Comparison of ENCODE assay signal across 12 mouse cellular contexts in the genomic region with DNA sequence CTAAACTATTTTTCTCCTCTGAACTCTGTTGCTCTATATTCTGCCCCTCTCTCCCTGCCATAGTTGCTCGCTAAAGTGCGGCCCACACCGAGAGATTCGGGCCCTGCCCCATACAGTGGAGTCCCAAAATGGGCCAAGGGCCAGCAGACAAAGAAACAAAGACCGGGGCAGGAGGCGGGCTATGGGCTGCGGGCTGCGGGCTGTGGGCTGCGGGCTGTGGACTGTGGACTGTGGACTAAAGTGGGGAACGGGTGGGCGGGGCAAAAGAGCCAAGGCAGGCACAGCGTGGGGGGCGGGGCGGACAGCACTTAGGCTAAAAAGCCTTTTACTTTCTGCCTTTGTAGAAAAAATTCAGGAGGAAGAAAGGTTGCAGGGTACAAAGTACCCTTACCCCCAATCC. TPM values are rescaled to one million over a fixed set of nuclear protein-coding genes. Genes with fewer than 3 reads are reported as not detected.
DNase-seq lines count a peak whose midpoint lies in the region; ATAC-seq and TF ChIP-seq lines count a peak whose summit lies in the region.
"Had no signal": no experiment of that assay in that cellular context is flagged by ENCODE, and none has a peak within 500 bp of the region (broad histone marks: within the 10 kb centered on the region; RNA-seq: fewer than 3 reads in every experiment).

No protein-coding gene starts in this region.

- no peaks in the 10 kb centered on the region for H3K27me3 ChIP-seq in midbrain, embryonic 10.5 days (ENCODE audit: low read depth, poor library complexity, severe bottlenecking)
- H3K27me3 ChIP-seq in midbrain, embryonic 15.5 days (replicated peaks): no peaks in the 10 kb centered on the region
- H3K27me3 ChIP-seq in kidney, adult 2 months (replicated peaks; ENCODE audit: control insufficient read depth, insufficient read depth, low read length): no peaks in the 10 kb centered on the region
- H3K27me3 ChIP-seq in limb, embryonic 13.5 days: no peaks in the 10 kb centered on the region

- 75% methylated on average over 14 of the region's 14 CpGs for WGBS in midbrain, embryonic 10.5 days
- 62% methylated on average over 14 of the region's 14 CpGs for WGBS in midbrain, embryonic 15.5 days
- WGBS in kidney, adult 2 months: 48% methylated on average over 14 of the region's 14 CpGs
- WGBS in limb, embryonic 13.5 days: 58% methylated on average over 14 of the region's 14 CpGs

- no peak for DNase-seq in midbrain, embryonic 10.5 days (ENCODE audit: low spot score)
- peak; percentile 84 for DNase-seq in kidney, adult 2 months
- peak; percentile 69 for DNase-seq in yolk sac, embryonic 10.5 days (ENCODE audit: low spot score)
- DNase-seq in thymus, postnatal 0 days (ENCODE audit: low spot score): no peak
- DNase-seq: cerebellum, postnatal 14 days; heart, postnatal 14 days had no signal

- H3K9ac ChIP-seq in midbrain, embryonic 15.5 days: no peak overlapping the region
- H3K9ac ChIP-seq in limb, embryonic 13.5 days: no peak overlapping the region

- peaks cover 16% of the 10 kb centered on the region for H3K4me1 ChIP-seq in midbrain, embryonic 10.5 days
- H3K4me1 ChIP-seq in midbrain, embryonic 15.5 days: no peaks in the 10 kb centered on the region
- H3K4me1 ChIP-seq in kidney, adult 2 months (ENCODE audit: control insufficient read depth, insufficient read depth, low read length): peaks cover 25% of the 10 kb centered on the region
- peaks cover 12% of the 10 kb centered on the region for H3K4me1 ChIP-seq in limb, embryonic 13.5 days

- TF ChIP-seq CTCF in kidney, adult 2 months (conservative IDR thresholded peaks at IDR 0.05; ENCODE audit: insufficient read depth, insufficient read length, low read depth, low read length): no peak

- no peak for TF ChIP-seq POLR2A in kidney, adult 2 months (IDR thresholded peaks at IDR 0.05; ENCODE audit: low read depth, low read length)

- peaks cover 10% of the 10 kb centered on the region for H3K9me3 ChIP-seq in midbrain, embryonic 10.5 days (replicated peaks)
- no peaks in the 10 kb centered on the region for H3K9me3 ChIP-seq in midbrain, embryonic 15.5 days
- H3K9me3 ChIP-seq in limb, embryonic 13.5 days: peaks cover 4% of the 10 kb centered on the region; the same call in 1 of the 2 replicates

- H3K36me3 ChIP-seq in midbrain, embryonic 10.5 days: no peaks in the 10 kb centered on the region
- no peaks in the 10 kb centered on the region for H3K36me3 ChIP-seq in midbrain, embryonic 15.5 days (replicated peaks)
- no peaks in the 10 kb centered on the region for H3K36me3 ChIP-seq in kidney, adult 2 months (ENCODE audit: control insufficient read depth, insufficient read depth, low read length)
- H3K36me3 ChIP-seq in limb, embryonic 13.5 days: no peaks in the 10 kb centered on the region

- peak overlapping the region; percentile 55; the same call in 1 of the 2 replicates for H3K27ac ChIP-seq in midbrain, embryonic 10.5 days (replicated peaks)
- H3K27ac ChIP-seq in midbrain, embryonic 15.5 days: no peak overlapping the region
- peak overlapping the region; percentile 69 for H3K27ac ChIP-seq in kidney, adult 2 months (ENCODE audit: insufficient read depth, low read depth, low read length)
- peak overlapping the region; percentile 44; the same call in 1 of the 2 replicates for H3K27ac ChIP-seq in limb, embryonic 13.5 days

- no peak overlapping the region for H3K4me2 ChIP-seq in midbrain, embryonic 15.5 days
- 0 out of 2 replicates have a peak overlapping the region, but pooled peaks have one; percentile 11 for H3K4me2 ChIP-seq in limb, embryonic 13.5 days (replicated peaks)

- no peak for ATAC-seq in midbrain, embryonic 15.5 days (replicated peaks)
- no peak for ATAC-seq in limb, embryonic 13.5 days (ENCODE audit: low FRiP score, low read depth)
- no peak for ATAC-seq in megakaryocyte progenitor cell, adult 5-6 weeks (replicated peaks; ENCODE audit: poor library complexity)
- no peak for ATAC-seq in monocyte, adult 5-6 weeks (replicated peaks; ENCODE audit: insufficient number of reproducible peaks, low FRiP score, low TSS enrichment, poor library complexity, severe bottlenecking)

- H3K4me3 ChIP-seq in midbrain, embryonic 10.5 days: no peak overlapping the region
- no peak overlapping the region for H3K4me3 ChIP-seq in midbrain, embryonic 15.5 days
- no peak overlapping the region for H3K4me3 ChIP-seq in kidney, adult 2 months (ENCODE audit: insufficient read depth, low read depth, low read length)
- no peak overlapping the region for H3K4me3 ChIP-seq in limb, embryonic 13.5 days

RNA-seq across cellular contexts. Expression of gene Methig1, which starts 6.2 kb away (rescaled TPM):
- polyA plus RNA-seq in midbrain, embryonic 10.5 days (2016; fragmentation: Nextera tagmentation; extraction: Ambion mirVana): not detected in 2 replicates
- polyA plus RNA-seq in midbrain, embryonic 15.5 days (2015; fragmentation: Nextera tagmentation; extraction: Ambion mirVana): 0.11 and 0.13 TPM in 2 replicates
- polyA plus RNA-seq in kidney, adult 2 months (2012; rRNA removed): 16.5 and 16.6 TPM in 2 replicates
- polyA plus RNA-seq in limb, embryonic 13.5 days (2015; fragmentation: Nextera tagmentation; extraction: Ambion mirVana): 0.10 TPM in 1 of 2 replicates, not detected in the other
- total RNA-seq in megakaryocyte progenitor cell, adult 5-6 weeks (2015): not detected in 2 replicates
- not detected in 2 replicates for total RNA-seq in megakaryocyte progenitor cell, adult 5-6 weeks (2017)
- 0.18 TPM in 1 of 2 replicates, not detected in the other for polyA plus RNA-seq in thymus, postnatal 0 days (2015; fragmentation: Nextera tagmentation; extraction: Ambion mirVana)
- not detected in 3 replicates for total RNA-seq in monocyte, adult 5-6 weeks (2017)
- total RNA-seq: heart, postnatal 14 days; left cerebral cortex, postnatal 36 days had no signal

RNA-seq across cellular contexts. Expression of gene Mettl7a2, which starts 6.2 kb away (rescaled TPM):
- not detected in 2 replicates for polyA plus RNA-seq in midbrain, embryonic 10.5 days (2016; fragmentation: Nextera tagmentation; extraction: Ambion mirVana)
- polyA plus RNA-seq in midbrain, embryonic 15.5 days (2015; fragmentation: Nextera tagmentation; extraction: Ambion mirVana): not detected in 2 replicates
- polyA plus RNA-seq in kidney, adult 2 months (2012; rRNA removed): 74.0 and 96.6 TPM in 2 replicates
- polyA plus RNA-seq in limb, embryonic 13.5 days (2015; fragmentation: Nextera tagmentation; extraction: Ambion mirVana): 0.11 TPM in 1 of 2 replicates, not detected in the other
- not detected in 2 replicates for total RNA-seq in megakaryocyte progenitor cell, adult 5-6 weeks (2015)
- total RNA-seq in megakaryocyte progenitor cell, adult 5-6 weeks (2017): not detected in 2 replicates
- not detected in 2 replicates for polyA plus RNA-seq in thymus, postnatal 0 days (2015; fragmentation: Nextera tagmentation; extraction: Ambion mirVana)
- not detected in 3 replicates for total RNA-seq in monocyte, adult 5-6 weeks (2017)

RNA-seq across cellular contexts. Expression of gene Mettl7a3, which starts 12.0 kb away (rescaled TPM):
- not detected in 2 replicates for polyA plus RNA-seq in midbrain, embryonic 10.5 days (2016; fragmentation: Nextera tagmentation; extraction: Ambion mirVana)
- not detected in 2 replicates for polyA plus RNA-seq in midbrain, embryonic 15.5 days (2015; fragmentation: Nextera tagmentation; extraction: Ambion mirVana)
- polyA plus RNA-seq in kidney, adult 2 months (2012; rRNA removed): 0.11 and 0.15 TPM in 2 replicates
- 0.26 and 0.42 TPM in 2 replicates for polyA plus RNA-seq in limb, embryonic 13.5 days (2015; fragmentation: Nextera tagmentation; extraction: Ambion mirVana)
- total RNA-seq in megakaryocyte progenitor cell, adult 5-6 weeks (2015): not detected in 2 replicates
- 0.10 TPM in 1 of 2 replicates, not detected in the other for total RNA-seq in megakaryocyte progenitor cell, adult 5-6 weeks (2017)
- polyA plus RNA-seq in thymus, postnatal 0 days (2015; fragmentation: Nextera tagmentation; extraction: Ambion mirVana): 0.13 TPM in 1 of 2 replicates, not detected in the other
- total RNA-seq in monocyte, adult 5-6 weeks (2017): not detected in 3 replicates
- total RNA-seq: heart, postnatal 14 days had no signal

RNA-seq across cellular contexts. Expression of gene Higd1c, which starts 17.6 kb away (rescaled TPM):
- not detected in 2 replicates for polyA plus RNA-seq in midbrain, embryonic 10.5 days (2016; fragmentation: Nextera tagmentation; extraction: Ambion mirVana)
- not detected in 2 replicates for polyA plus RNA-seq in midbrain, embryonic 15.5 days (2015; fragmentation: Nextera tagmentation; extraction: Ambion mirVana)
- polyA plus RNA-seq in kidney, adult 2 months (2012; rRNA removed): 0.97 and 2.0 TPM in 2 replicates
- polyA plus RNA-seq in limb, embryonic 13.5 days (2015; fragmentation: Nextera tagmentation; extraction: Ambion mirVana): not detected in 2 replicates
- not detected in 2 replicates for total RNA-seq in megakaryocyte progenitor cell, adult 5-6 weeks (2015)
- total RNA-seq in megakaryocyte progenitor cell, adult 5-6 weeks (2017): not detected in 2 replicates
- polyA plus RNA-seq in thymus, postnatal 0 days (2015; fragmentation: Nextera tagmentation; extraction: Ambion mirVana): not detected in 2 replicates
- total RNA-seq in monocyte, adult 5-6 weeks (2017): not detected in 3 replicates
- total RNA-seq: heart, postnatal 14 days; left cerebral cortex, postnatal 36 days had no signal
- polyA plus RNA-seq: gonadal fat pad, adult 2 months had no signal

RNA-seq across cellular contexts. Expression of gene Mettl7a1, which starts 42.8 kb away (rescaled TPM):
- 4.9 and 5.8 TPM in 2 replicates for polyA plus RNA-seq in midbrain, embryonic 10.5 days (2016; fragmentation: Nextera tagmentation; extraction: Ambion mirVana)
- 3.2 and 4.3 TPM in 2 replicates for polyA plus RNA-seq in midbrain, embryonic 15.5 days (2015; fragmentation: Nextera tagmentation; extraction: Ambion mirVana)
- 370 and 430 TPM in 2 replicates for polyA plus RNA-seq in kidney, adult 2 months (2012; rRNA removed)
- polyA plus RNA-seq in limb, embryonic 13.5 days (2015; fragmentation: Nextera tagmentation; extraction: Ambion mirVana): 3.0 and 4.4 TPM in 2 replicates
- 15.0 and 17.7 TPM in 2 replicates for total RNA-seq in megakaryocyte progenitor cell, adult 5-6 weeks (2015)
- total RNA-seq in megakaryocyte progenitor cell, adult 5-6 weeks (2017): 49.5 and 63.2 TPM in 2 replicates
- polyA plus RNA-seq in thymus, postnatal 0 days (2015; fragmentation: Nextera tagmentation; extraction: Ambion mirVana): 4.4 and 6.4 TPM in 2 replicates
- total RNA-seq in monocyte, adult 5-6 weeks (2017): 53.6 to 87.9 TPM (median 82.4 TPM) in 3 replicates

Comparison
In these comparisons a context has a peak if more than half of its experiments do, and no peak if none do; other contexts are left out.
1. DNase-seq: peak in kidney, adult 2 months (single experiment) and yolk sac, embryonic 10.5 days (single experiment); none in midbrain, embryonic 10.5 days (single experiment) and thymus, postnatal 0 days (single experiment).
2. RNA of gene Methig1, which starts 6.2 kb away (polyA plus RNA-seq): 16.5 to 16.6 TPM in kidney, adult 2 months; 0.18 TPM in thymus, postnatal 0 days, 0.11 to 0.13 TPM in midbrain, embryonic 15.5 days, 0.10 TPM in limb, embryonic 13.5 days and not detected in midbrain, embryonic 10.5 days; every median in the first group is over 10 times any median in the second.
3. RNA of gene Mettl7a2, which starts 6.2 kb away (polyA plus RNA-seq): 74.0 to 96.6 TPM in kidney, adult 2 months; 0.11 TPM in limb, embryonic 13.5 days, not detected in thymus, postnatal 0 days, not detected in midbrain, embryonic 10.5 days and not detected in midbrain, embryonic 15.5 days; every median in the first group is over 10 times any median in the second.